Mouse (Mus musculus) embryonic fibroblast, embryonic 13.5 days (primary cell): ENCODE results near the gene Robo1. TPM values are rescaled to one million over a fixed set of nuclear protein-coding genes. Genes with fewer than 3 reads are reported as not detected.
A peak's percentile ranks its signal among the peaks of the same experiment; 100 is the strongest.

Experiments used
- H3K27ac ChIP-seq: 2 replicates; pipeline ENCODE4 v1.5.1; 2012; ENCODE audit warnings: low read length, control low read depth, inconsistent platforms; ENCODE audit not compliant: insufficient read depth
- H3K4me1 ChIP-seq: 2 replicates; pipeline ENCODE4 v1.6.1; 2011; ENCODE audit warnings: low read length; ENCODE audit not compliant: control insufficient read depth, insufficient read depth
- H3K4me3 ChIP-seq: 2 replicates; pipeline ENCODE4 v1.5.1; 2011; ENCODE audit warnings: mild to moderate bottlenecking, control low read depth, low read length; ENCODE audit not compliant: insufficient read depth
- CTCF ChIP-seq: IDR thresholded peaks from 2 replicates; pipeline ENCODE4 v1.5.1; 2011; ENCODE audit warnings: mild to moderate bottlenecking, control low read depth, low read length, moderate library complexity, borderline replicate concordance; ENCODE audit not compliant: insufficient read depth
- POLR2A ChIP-seq: IDR thresholded peaks from 2 replicates; pipeline ENCODE4 v1.6.1; 2011; ENCODE audit warnings: low read depth, mild to moderate bottlenecking, control low read depth, low read length, moderate library complexity
- polyA plus RNA-seq: library from polyadenylated mRNA; stranded (reverse); fragments of >200 nt; gene quantifications from 2 replicates; pipeline ENCODE4 v1.2.4, GENCODE M21; 2011; ENCODE audit warnings: low read depth; ENCODE audit not compliant: missing spikeins, insufficient read length

Robo1 gene
- polyA plus RNA-seq, 1 experiment = 29.7 TPM

- H3K4me3 ChIP-seq = no peak overlapping the region
- no peak for TF ChIP-seq CTCF
- no peak for TF ChIP-seq POLR2A
- H3K4me1 ChIP-seq = no peaks in the 10 kb centered on the region; the same call in 1 of the 2 replicates
- H3K27ac ChIP-seq = no peak overlapping the region
Observed at GRCm38 (mm10) chr16:72973685-72974084, 665.6 kb downstream of the Robo1 start.

- Histone ChIP-seq H3K4me3 (no peak overlapping the region), H3K4me1 (no peaks in the 10 kb centered on the region; the same call in 1 of the 2 replicates), H3K27ac (no peak overlapping the region)
- TF ChIP-seq CTCF (no peak), POLR2A (no peak)
Observed at GRCm38 (mm10) chr16:72974681-72975080, 666.6 kb downstream of the Robo1 start.

- no peak overlapping the region for H3K4me3 ChIP-seq
- no peak overlapping the region for H3K27ac ChIP-seq
- TF ChIP-seq POLR2A (no peak), CTCF (no peak)
- H3K4me1 ChIP-seq = no peaks in the 10 kb centered on the region; the same call in 1 of the 2 replicates
Observed at GRCm38 (mm10) chr16:72976849-72977576, 668.9 kb downstream of the Robo1 start.

GRCm38 (mm10) chr16:72979407-72980219 is 671.5 kb downstream of the Robo1 start:
- Histone ChIP-seq H3K27ac (no peak overlapping the region), H3K4me3 (no peak overlapping the region), H3K4me1 (no peaks in the 10 kb centered on the region; the same call in 1 of the 2 replicates)
- TF ChIP-seq POLR2A (no peak), CTCF (no peak)

GRCm38 (mm10) chr16:72990376-72991167 is 682.5 kb downstream of the Robo1 start:
- Histone ChIP-seq H3K4me3 (no peak overlapping the region), H3K4me1 (peaks cover 2% of the 10 kb centered on the region; the same call in 1 of the 2 replicates), H3K27ac (no peak overlapping the region)
- no peak for TF ChIP-seq CTCF
- TF ChIP-seq POLR2A = no peak

GRCm38 (mm10) chr16:72993189-72993588 is 685.1 kb downstream of the Robo1 start:
- Histone ChIP-seq H3K4me3 (no peak overlapping the region), H3K27ac (no peak overlapping the region), H3K4me1 (peaks cover 8% of the 10 kb centered on the region)
- TF ChIP-seq CTCF = no peak
- TF ChIP-seq POLR2A = no peak

- Histone ChIP-seq H3K27ac (no peak overlapping the region), H3K4me1 (peaks cover 8% of the 10 kb centered on the region), H3K4me3 (no peak overlapping the region)
- TF ChIP-seq CTCF = no peak
- TF ChIP-seq POLR2A = no peak
Observed at GRCm38 (mm10) chr16:72993594-72993993, 685.5 kb downstream of the Robo1 start.

GRCm38 (mm10) chr16:72995251-72995954 is 687.3 kb downstream of the Robo1 start:
- H3K4me1 ChIP-seq = peaks cover 8% of the 10 kb centered on the region
- TF ChIP-seq POLR2A (no peak), CTCF (0 out of 2 replicates have a peak, but pooled peaks have one; percentile 11)
- no peak overlapping the region for H3K4me3 ChIP-seq
- no peak overlapping the region for H3K27ac ChIP-seq

- Histone ChIP-seq H3K4me3 (no peak overlapping the region), H3K27ac (peak overlapping the region; percentile 25; the same call in 1 of the 2 replicates), H3K4me1 (peaks cover 8% of the 10 kb centered on the region)
- TF ChIP-seq CTCF = no peak
Observed at GRCm38 (mm10) chr16:72995955-72996535, 687.9 kb downstream of the Robo1 start.
